Mouse (Mus musculus) embryo, embryonic 10.5 days (tissue): Measurements from ENCODE around the gene Sec11a.

Experiments
- DNase-seq: peaks from one replicate; pipeline ENCODE4 v3.0.0-alpha.2; 2015; ENCODE audit warnings: low spot score

Gene Sec11a

DNA sequence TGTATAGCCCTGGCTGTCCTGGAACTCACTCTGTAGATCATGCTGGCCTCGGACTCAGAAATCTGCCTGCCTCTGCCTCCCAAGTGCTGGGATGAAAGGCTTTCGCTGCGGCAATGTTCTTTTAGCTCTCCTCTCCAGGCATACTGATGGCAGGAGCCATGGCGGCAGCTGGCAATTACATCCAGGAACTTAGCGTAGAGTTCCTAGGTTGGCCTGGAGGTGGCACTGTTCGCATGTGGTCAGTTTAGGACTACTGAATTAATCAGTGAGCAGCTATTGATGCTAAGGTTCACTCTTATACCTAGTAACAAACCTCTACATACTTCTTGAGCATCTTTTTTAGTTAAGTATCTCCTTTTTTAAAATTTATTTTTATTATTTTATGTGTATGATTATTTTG is 90.4 kb downstream of the Sec11a start:
- peak; percentile 87 for DNase-seq

DNA sequence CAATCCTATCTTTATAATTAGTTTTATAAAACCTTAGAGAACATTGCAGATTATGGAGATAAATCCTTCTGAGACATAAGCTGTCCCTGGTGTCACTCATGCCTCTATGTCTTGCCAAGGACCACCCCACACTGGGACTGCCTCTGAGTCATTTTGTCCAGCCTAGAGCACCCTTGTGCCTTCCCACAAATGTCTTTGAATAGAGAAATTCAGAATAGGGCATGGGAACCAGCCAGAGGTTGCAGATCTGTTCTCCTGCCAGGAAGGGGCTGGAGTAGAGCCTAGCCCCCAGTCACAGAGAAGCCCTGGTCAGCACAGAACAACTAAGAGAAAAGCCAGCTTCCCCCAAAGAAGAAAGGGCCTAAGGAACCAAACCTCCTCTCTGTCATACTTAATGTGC is 92.3 kb downstream of the Sec11a start:
- DNase-seq = no peak
